Mouse (Mus musculus): ENCODE measurements around the gene Clec2i. TPM values are rescaled to one million over a fixed set of nuclear protein-coding genes. Genes with fewer than 3 reads are reported as not detected.

Clec2i gene
- polyA plus RNA-seq, 1 experiment from 2014 or later, result 0.18 TPM

GRCm38 (mm10) chr6:128945564-128945963, 58.2 kb downstream of the Clec2i start:
- H3K4me2 ChIP-seq (replicated peaks; ENCODE audit: low read depth), result no peak overlapping the region
- no peaks in the 10 kb centered on the region for H3K27me3 ChIP-seq (replicated peaks; ENCODE audit: control insufficient read depth, insufficient read depth, low read length)
- no peak overlapping the region for H3K9ac ChIP-seq (ENCODE audit: low read depth, low read length)
- 85% methylated on average over 3 of the region's 3 CpGs for WGBS
- H3K4me3 ChIP-seq (ENCODE audit: low read depth, low read length), result no peak overlapping the region
- H3K4me1 ChIP-seq (replicated peaks; ENCODE audit: control insufficient read depth, insufficient read depth, low read length), result no peaks in the 10 kb centered on the region
- no peaks in the 10 kb centered on the region for H3K36me3 ChIP-seq (ENCODE audit: control insufficient read depth, insufficient read depth)
- no peak for ATAC-seq
- TF ChIP-seq CTCF (IDR thresholded peaks at IDR 0.05; ENCODE audit: low read depth), result no peak
- no peak overlapping the region for H3K27ac ChIP-seq (ENCODE audit: low read depth, low read length)
- H3K9me3 ChIP-seq (ENCODE audit: control insufficient read depth), result no peaks in the 10 kb centered on the region

Small RNA genes lying within 50 kb of the gene (microRNA-seq; reads per million reads assigned to microRNA genes)
- gene Gm27336, result not detected

Other genes starting within 250 kb of the Clec2i start
- gene Clec2h, start 225.2 kb upstream of the Clec2i start, polyA plus RNA-seq (2015; fragmentation: Nextera tagmentation; extraction: Ambion mirVana), result 169 and 175 TPM in 2 replicates
- 0.13 and 0.29 TPM in 2 replicates for gene Klrb1, start 164.5 kb upstream of the Clec2i start, polyA plus RNA-seq (2015; fragmentation: Nextera tagmentation; extraction: Ambion mirVana)
- 0.21 and 0.27 TPM in 2 replicates for gene Klrb1c, start 98.4 kb upstream of the Clec2i start, polyA plus RNA-seq (2015; fragmentation: Nextera tagmentation; extraction: Ambion mirVana)
- 0.25 TPM in 1 of 2 replicates, not detected in the other for gene Gm44511, start 61.3 kb upstream of the Clec2i start, polyA plus RNA-seq (2015; fragmentation: Nextera tagmentation; extraction: Ambion mirVana)
- gene Klrb1b, start 61.3 kb upstream of the Clec2i start, polyA plus RNA-seq (2015; fragmentation: Nextera tagmentation; extraction: Ambion mirVana), result 0.35 and 0.80 TPM in 2 replicates
- gene BC035044, start 3.5 kb downstream of the Clec2i start, polyA plus RNA-seq (2015; fragmentation: Nextera tagmentation; extraction: Ambion mirVana), result 1.2 and 1.4 TPM in 2 replicates
- not detected in 2 replicates for gene Clec2g, start 46.8 kb downstream of the Clec2i start, polyA plus RNA-seq (2015; fragmentation: Nextera tagmentation; extraction: Ambion mirVana)
- 0.25 and 0.44 TPM in 2 replicates for gene Klrb1f, start 158.3 kb downstream of the Clec2i start, polyA plus RNA-seq (2015; fragmentation: Nextera tagmentation; extraction: Ambion mirVana)
- 76.4 and 89.8 TPM in 2 replicates for gene Clec2e, start 213.3 kb downstream of the Clec2i start, polyA plus RNA-seq (2015; fragmentation: Nextera tagmentation; extraction: Ambion mirVana)